Mouse (Mus musculus): Measurements from ENCODE around the gene Cyp46a1. TPM values are rescaled to one million over a fixed set of nuclear protein-coding genes. Genes with fewer than 3 reads are reported as not detected.

The Cyp46a1 gene
- polyA plus RNA-seq, 1 experiment, result not detected

GRCm38 (mm10) chr12:108318499-108318898 is 15.7 kb upstream of the Cyp46a1 start:
- peaks cover 50% of the 10 kb centered on the region for H3K27me3 ChIP-seq (ENCODE audit: control insufficient read depth)
- H3K4me1 ChIP-seq (ENCODE audit: control insufficient read depth), result no peaks in the 10 kb centered on the region
- no peak for TF ChIP-seq GATA1 (IDR thresholded peaks at IDR 0.05; ENCODE audit: low read length)
- H3K36me3 ChIP-seq (ENCODE audit: control insufficient read depth), result no peaks in the 10 kb centered on the region
- H3K4me3 ChIP-seq (replicated peaks), result no peak overlapping the region
- no peaks in the 10 kb centered on the region for H3K9me3 ChIP-seq (ENCODE audit: control insufficient read depth, low read length)

GRCm38 (mm10) chr12:108320096-108320495 is 14.1 kb upstream of the Cyp46a1 start:
- no peak for TF ChIP-seq GATA1 (IDR thresholded peaks at IDR 0.05; ENCODE audit: low read length)
- TF ChIP-seq TAL1 (IDR thresholded peaks at IDR 0.05; ENCODE audit: low read length), result no peak
- Histone ChIP-seq H3K4me3 (replicated peaks) (no peak overlapping the region), H3K27me3 (ENCODE audit: control insufficient read depth) (peaks cover 50% of the 10 kb centered on the region)

GRCm38 (mm10) chr12:108326401-108326800 is 7.8 kb upstream of the Cyp46a1 start:
- H3K9me3 ChIP-seq (ENCODE audit: control insufficient read depth, low read length), result no peaks in the 10 kb centered on the region
- H3K4me1 ChIP-seq (ENCODE audit: control insufficient read depth), result peaks cover 2% of the 10 kb centered on the region
- no peak overlapping the region for H3K4me3 ChIP-seq (replicated peaks)
- TF ChIP-seq TAL1 (IDR thresholded peaks at IDR 0.05; ENCODE audit: low read length), result no peak
- TF ChIP-seq GATA1 (IDR thresholded peaks at IDR 0.05; ENCODE audit: low read length), result no peak
- H3K27me3 ChIP-seq (ENCODE audit: control insufficient read depth), result peaks cover 41% of the 10 kb centered on the region
- H3K36me3 ChIP-seq (ENCODE audit: control insufficient read depth), result no peaks in the 10 kb centered on the region

More at GRCm38 (mm10) chr12:108320096-108320495, 14.1 kb upstream of the Cyp46a1 start:
- H3K36me3 ChIP-seq (ENCODE audit: control insufficient read depth), result no peaks in the 10 kb centered on the region
- no peaks in the 10 kb centered on the region for H3K4me1 ChIP-seq (ENCODE audit: control insufficient read depth)
- no peaks in the 10 kb centered on the region for H3K9me3 ChIP-seq (ENCODE audit: control insufficient read depth, low read length)

GRCm38 (mm10) chr12:108327889-108328491 is 6.2 kb upstream of the Cyp46a1 start:
- peaks cover 3% of the 10 kb centered on the region for H3K4me1 ChIP-seq (ENCODE audit: control insufficient read depth)
- no peak overlapping the region for H3K4me3 ChIP-seq (replicated peaks)
- H3K9me3 ChIP-seq (ENCODE audit: control insufficient read depth, low read length), result no peaks in the 10 kb centered on the region
- H3K36me3 ChIP-seq (ENCODE audit: control insufficient read depth), result no peaks in the 10 kb centered on the region
- TF ChIP-seq GATA1 (IDR thresholded peaks at IDR 0.05; ENCODE audit: low read length), result no peak
- TF ChIP-seq TAL1 (IDR thresholded peaks at IDR 0.05; ENCODE audit: low read length), result no peak
- H3K27me3 ChIP-seq (ENCODE audit: control insufficient read depth), result peaks cover 44% of the 10 kb centered on the region

GRCm38 (mm10) chr12:108333056-108333455 is 1.1 kb upstream of the Cyp46a1 start:
- H3K9me3 ChIP-seq (ENCODE audit: control insufficient read depth, low read length), result peaks cover 6% of the 10 kb centered on the region
- H3K36me3 ChIP-seq (ENCODE audit: control insufficient read depth), result no peaks in the 10 kb centered on the region
- TF ChIP-seq GATA1 (IDR thresholded peaks at IDR 0.05; ENCODE audit: low read length) (no peak), TAL1 (IDR thresholded peaks at IDR 0.05; ENCODE audit: low read length) (no peak)
- peaks cover 16% of the 10 kb centered on the region for H3K4me1 ChIP-seq (ENCODE audit: control insufficient read depth)
- H3K27me3 ChIP-seq (ENCODE audit: control insufficient read depth), result peaks cover 67% of the 10 kb centered on the region
- H3K4me3 ChIP-seq (replicated peaks), result no peak overlapping the region

- Histone ChIP-seq H3K36me3 (ENCODE audit: control insufficient read depth) (no peaks in the 10 kb centered on the region), H3K9me3 (ENCODE audit: control insufficient read depth, low read length) (peaks cover 6% of the 10 kb centered on the region), H3K4me1 (ENCODE audit: control insufficient read depth) (peaks cover 16% of the 10 kb centered on the region), H3K4me3 (replicated peaks) (peak overlapping the region; percentile 47), H3K27me3 (ENCODE audit: control insufficient read depth) (peaks cover 63% of the 10 kb centered on the region)
- no peak for TF ChIP-seq GATA1 (IDR thresholded peaks at IDR 0.05; ENCODE audit: low read length)
- TF ChIP-seq TAL1 (IDR thresholded peaks at IDR 0.05; ENCODE audit: low read length), result no peak
Measured at GRCm38 (mm10) chr12:108333481-108333882, 699 bp upstream of the Cyp46a1 start.

- H3K9me3 ChIP-seq (ENCODE audit: control insufficient read depth, low read length), result peaks cover 6% of the 10 kb centered on the region
- H3K36me3 ChIP-seq (ENCODE audit: control insufficient read depth), result no peaks in the 10 kb centered on the region
- peaks cover 16% of the 10 kb centered on the region for H3K4me1 ChIP-seq (ENCODE audit: control insufficient read depth)
- TF ChIP-seq GATA1 (IDR thresholded peaks at IDR 0.05; ENCODE audit: low read length) (no peak), TAL1 (IDR thresholded peaks at IDR 0.05; ENCODE audit: low read length) (no peak)
- peaks cover 60% of the 10 kb centered on the region for H3K27me3 ChIP-seq (ENCODE audit: control insufficient read depth)
- peak overlapping the region; percentile 47 for H3K4me3 ChIP-seq (replicated peaks)
Measured at GRCm38 (mm10) chr12:108334529-108334928, 348 bp downstream of the Cyp46a1 start.

- Histone ChIP-seq H3K4me1 (ENCODE audit: control insufficient read depth) (peaks cover 9% of the 10 kb centered on the region), H3K36me3 (ENCODE audit: control insufficient read depth) (no peaks in the 10 kb centered on the region), H3K27me3 (ENCODE audit: control insufficient read depth) (peaks cover 41% of the 10 kb centered on the region), H3K4me3 (replicated peaks) (no peak overlapping the region), H3K9me3 (ENCODE audit: control insufficient read depth, low read length) (peaks cover 6% of the 10 kb centered on the region)
- TF ChIP-seq GATA1 (IDR thresholded peaks at IDR 0.05; ENCODE audit: low read length), result no peak
- TF ChIP-seq TAL1 (IDR thresholded peaks at IDR 0.05; ENCODE audit: low read length), result no peak
Measured at GRCm38 (mm10) chr12:108338572-108339190, 4.5 kb downstream of the Cyp46a1 start.

- no peaks in the 10 kb centered on the region for H3K36me3 ChIP-seq (ENCODE audit: control insufficient read depth)
- no peak for TF ChIP-seq TAL1 (IDR thresholded peaks at IDR 0.05; ENCODE audit: low read length)
- no peak for TF ChIP-seq GATA1 (IDR thresholded peaks at IDR 0.05; ENCODE audit: low read length)
- no peaks in the 10 kb centered on the region; the same call in 1 of the 2 replicates for H3K9me3 ChIP-seq (ENCODE audit: control insufficient read depth, low read length)
- H3K4me3 ChIP-seq (replicated peaks), result no peak overlapping the region
- H3K4me1 ChIP-seq (ENCODE audit: control insufficient read depth), result no peaks in the 10 kb centered on the region
- H3K27me3 ChIP-seq (ENCODE audit: control insufficient read depth), result peaks cover 20% of the 10 kb centered on the region
Measured at GRCm38 (mm10) chr12:108348151-108348550, 14.0 kb downstream of the Cyp46a1 start.
